Mouse (Mus musculus): ENCODE measurements at regions not wholly inside any gene's neighbourhood (a gene's known extent, or its start where the extent isn't known, plus 50 kb on each side); places are given as distances from the start of the nearest gene placed in this dataset.

GRCm38 (mm10) chr15:56847469-56848128, 629.8 kb downstream of the Slc22a22 start:
- TF ChIP-seq CTCF (IDR thresholded peaks at IDR 0.05) (no peak), POLR2A (IDR thresholded peaks at IDR 0.05; ENCODE audit: insufficient read depth, low read depth, low read length) (no peak)

All from heart, adult 2 months (tissue).